8 mouse cellular contexts compared by ENCODE assay signal in genomic region chr19:46707296-46708151, GRCm38 (mm10). TPM values are rescaled to one million over a fixed set of nuclear protein-coding genes. Genes with fewer than 3 reads are reported as not detected.
DNase-seq lines count a peak whose midpoint lies in the region; ATAC-seq and TF ChIP-seq lines count a peak whose summit lies in the region.

TSS of gene As3mt (plus strand) at chr19:46707458.

- H3K27ac ChIP-seq in intestine, embryonic 16.5 days (ENCODE audit: low read length): peak within 1 kb of the TSS; percentile 75
- peak within 1 kb of the TSS; percentile 88 for H3K27ac ChIP-seq in limb, embryonic 10.5 days
- peak within 1 kb of the TSS; percentile 84 for H3K27ac ChIP-seq in midbrain, embryonic 10.5 days (replicated peaks)
- peak within 1 kb of the TSS; percentile 28 for H3K27ac ChIP-seq in spleen, adult 2 months (ENCODE audit: insufficient read depth, low read length)

- peak within 1 kb of the TSS; percentile 60 for H3K4me3 ChIP-seq in intestine, embryonic 16.5 days (ENCODE audit: low read length)
- peak within 1 kb of the TSS; percentile 72 for H3K4me3 ChIP-seq in limb, embryonic 10.5 days
- H3K4me3 ChIP-seq in midbrain, embryonic 10.5 days: peak within 1 kb of the TSS; percentile 61
- H3K4me3 ChIP-seq in spleen, adult 2 months (ENCODE audit: extremely low read depth, insufficient read depth, insufficient read length): peak within 1 kb of the TSS; percentile 70

- H3K9me3 ChIP-seq in intestine, embryonic 16.5 days (ENCODE audit: control insufficient read depth, low read length): no peaks in the 10 kb centered on the region
- no peaks in the 10 kb centered on the region for H3K9me3 ChIP-seq in limb, embryonic 10.5 days (replicated peaks)
- H3K9me3 ChIP-seq in midbrain, embryonic 10.5 days (replicated peaks): no peaks in the 10 kb centered on the region

- H3K4me1 ChIP-seq in intestine, embryonic 16.5 days (ENCODE audit: control insufficient read depth, insufficient read depth, low read length): peaks cover 6% of the 10 kb centered on the region
- peaks cover 17% of the 10 kb centered on the region for H3K4me1 ChIP-seq in limb, embryonic 10.5 days
- H3K4me1 ChIP-seq in midbrain, embryonic 10.5 days: peaks cover 16% of the 10 kb centered on the region
- H3K4me1 ChIP-seq in spleen, adult 2 months (ENCODE audit: control insufficient read depth, insufficient read depth, insufficient read length): peaks cover 6% of the 10 kb centered on the region; the same call in 1 of the 2 replicates

- no peak for TF ChIP-seq POLR2A in spleen, adult 2 months (IDR thresholded peaks at IDR 0.05; ENCODE audit: low read depth, low read length)

- peak within 1 kb of the TSS; percentile 73 for H3K9ac ChIP-seq in intestine, embryonic 16.5 days (ENCODE audit: low read depth, low read length)

- 7% methylated on average over 31 of the region's 31 CpGs for WGBS in intestine, embryonic 16.5 days
- WGBS in limb, embryonic 10.5 days: 10% methylated on average over 31 of the region's 31 CpGs
- 13% methylated on average over 31 of the region's 31 CpGs for WGBS in midbrain, embryonic 10.5 days
- 9% methylated on average over 31 of the region's 31 CpGs for WGBS in spleen, adult 2 months

- no peaks in the 10 kb centered on the region for H3K27me3 ChIP-seq in intestine, embryonic 16.5 days (replicated peaks; ENCODE audit: control insufficient read depth, insufficient read depth, low read length)
- peaks cover 9% of the 10 kb centered on the region; the same call in 1 of the 2 replicates for H3K27me3 ChIP-seq in limb, embryonic 10.5 days (ENCODE audit: low read depth, poor library complexity, severe bottlenecking)
- peaks cover 15% of the 10 kb centered on the region for H3K27me3 ChIP-seq in midbrain, embryonic 10.5 days (ENCODE audit: low read depth, poor library complexity, severe bottlenecking)
- H3K27me3 ChIP-seq in spleen, adult 2 months (ENCODE audit: control insufficient read depth, insufficient read depth, low read length): no peaks in the 10 kb centered on the region

- no peak for ATAC-seq in cerebellum, adult (ENCODE audit: insufficient number of reproducible peaks, low FRiP score, low TSS enrichment)
- peak; percentile 60 for ATAC-seq in granulocyte monocyte progenitor cell, adult 5-6 weeks (replicated peaks; ENCODE audit: poor library complexity, severe bottlenecking)
- ATAC-seq in intestine, embryonic 16.5 days: peak; percentile 94

- DNase-seq in cerebellum, adult 11 months: peak; percentile 67
- DNase-seq in embryo, embryonic 10.5 days (ENCODE audit: low spot score): peak; percentile 83
- peak; percentile 71 for DNase-seq in limb, embryonic 10.5 days (ENCODE audit: low spot score)
- DNase-seq in midbrain, embryonic 10.5 days (ENCODE audit: low spot score): peak; percentile 75
- peak in 1 of 2 experiments; percentile 67 for DNase-seq in spleen, adult 2 months (ENCODE audit: low read depth in 1 of 2, low spot score in 2 of 2)

- no peak for TF ChIP-seq CTCF in spleen, adult 2 months (IDR thresholded peaks at IDR 0.05; ENCODE audit: extremely low read depth, insufficient read depth, insufficient read length, insufficient replicate concordance)

- H3K4me2 ChIP-seq in intestine, embryonic 16.5 days (ENCODE audit: low read depth, low read length): peak within 1 kb of the TSS; percentile 69

- H3K36me3 ChIP-seq in intestine, embryonic 16.5 days (ENCODE audit: control insufficient read depth, insufficient read depth, low read length): no peaks in the 10 kb centered on the region
- peaks cover 8% of the 10 kb centered on the region; the same call in 1 of the 2 replicates for H3K36me3 ChIP-seq in limb, embryonic 10.5 days
- peaks cover 10% of the 10 kb centered on the region for H3K36me3 ChIP-seq in midbrain, embryonic 10.5 days
- H3K36me3 ChIP-seq in spleen, adult 2 months (ENCODE audit: control insufficient read depth, insufficient read depth, low read length): no peaks in the 10 kb centered on the region

RNA-seq across cellular contexts. Expression of gene As3mt, which starts in this region (rescaled TPM):
- 47.6 and 53.1 TPM in 2 replicates for total RNA-seq in granulocyte monocyte progenitor cell, adult 5-6 weeks (2014; fragmentation: Nextera tagmentation)
- total RNA-seq in granulocyte monocyte progenitor cell, adult 5-6 weeks (2017): 71.0 and 82.9 TPM in 2 replicates
- 69.1 and 69.3 TPM in 2 replicates for polyA plus RNA-seq in intestine, embryonic 16.5 days (2015; fragmentation: Nextera tagmentation; extraction: Ambion mirVana)
- polyA plus RNA-seq in limb, embryonic 10.5 days (2016; fragmentation: Nextera tagmentation; extraction: Ambion mirVana): 29.7 and 31.4 TPM in 2 replicates
- polyA plus RNA-seq in midbrain, embryonic 10.5 days (2016; fragmentation: Nextera tagmentation; extraction: Ambion mirVana): 30.0 and 32.4 TPM in 2 replicates
- polyA plus RNA-seq in spleen, adult 2 months (2012; rRNA removed): 5.6 and 6.0 TPM in 2 replicates

Comparison
In these comparisons a context has a peak if more than half of its experiments do, and no peak if none do; other contexts are left out.
1. H3K27ac ChIP-seq: peak in every context shown above with its lines; median percentile 88 in limb, embryonic 10.5 days; 84 in midbrain, embryonic 10.5 days; 75 in intestine, embryonic 16.5 days; 28 in spleen, adult 2 months.